Mouse (Mus musculus): ENCODE results near the gene Lrrn2.
"Not testable (repeated sequence)": the region's sequence is repeated elsewhere in the genome, so short reads cannot be mapped to it uniquely, and the experiment has no call there.

Lrrn2 gene

DNA sequence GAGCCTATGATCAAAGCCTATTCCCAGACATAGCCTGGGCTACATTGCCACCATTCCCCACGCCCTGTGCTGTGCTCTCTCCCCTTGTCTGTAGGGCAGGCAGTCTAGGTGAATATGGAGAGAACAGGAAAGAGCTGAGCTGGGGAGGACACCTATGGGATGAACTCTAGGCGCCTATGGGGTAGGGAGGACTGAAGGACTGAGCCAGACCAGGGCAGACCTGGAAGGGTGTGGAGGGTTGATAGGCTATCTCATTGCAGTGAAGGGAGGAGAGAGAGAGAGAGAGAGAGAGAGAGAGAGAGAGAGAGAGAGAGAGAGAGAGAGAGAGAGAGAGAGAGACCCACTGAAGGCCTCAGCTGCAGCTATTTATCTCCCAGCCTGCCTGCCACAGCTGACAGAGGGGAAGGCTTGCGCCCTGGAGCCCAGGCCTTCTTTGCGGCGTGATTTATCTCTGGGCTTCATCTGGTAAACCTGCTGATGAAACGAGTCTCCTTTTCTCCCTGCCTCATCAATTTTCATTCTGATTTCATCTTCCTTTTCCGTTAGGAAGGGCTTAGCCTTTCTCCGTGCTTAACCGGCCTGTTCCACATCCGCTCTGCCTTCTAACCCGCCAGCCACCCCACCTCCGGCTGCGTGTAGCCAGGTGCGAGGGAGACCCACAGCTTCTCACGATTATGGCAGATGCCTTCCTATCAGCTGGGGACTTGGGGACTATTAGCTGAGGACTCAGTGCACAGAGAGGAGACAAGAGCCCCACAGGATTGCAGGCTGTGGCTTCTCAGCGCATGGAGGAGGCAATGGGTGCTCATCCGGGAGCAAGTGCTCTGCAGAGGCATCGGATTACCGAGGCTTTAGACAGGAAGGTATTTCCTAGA is 48.2 kb downstream of the Lrrn2 start:
- DNase-seq (ENCODE audit: low read depth in 2 of 2, low spot score in 2 of 2) = no peak

DNA sequence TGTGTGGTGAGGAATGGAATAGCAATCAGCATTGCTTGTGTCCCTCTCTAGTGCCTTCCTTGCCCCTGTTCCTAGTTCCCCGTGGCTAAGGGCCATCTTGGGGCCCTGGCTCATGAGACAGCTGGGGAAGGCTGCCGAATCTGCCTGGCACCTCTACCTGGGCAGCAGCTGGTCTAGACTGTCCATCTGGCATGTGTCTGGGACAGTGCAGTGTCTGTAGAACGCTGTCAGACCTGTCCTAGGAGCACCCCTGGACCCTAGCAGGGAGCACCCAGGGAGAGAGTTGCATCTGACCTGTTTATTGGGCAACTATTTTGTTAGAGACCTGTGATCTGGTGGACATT is 48.8 kb downstream of the Lrrn2 start:
- DNase-seq (ENCODE audit: low read depth in 2 of 2, low spot score in 2 of 2) = no peak

DNA sequence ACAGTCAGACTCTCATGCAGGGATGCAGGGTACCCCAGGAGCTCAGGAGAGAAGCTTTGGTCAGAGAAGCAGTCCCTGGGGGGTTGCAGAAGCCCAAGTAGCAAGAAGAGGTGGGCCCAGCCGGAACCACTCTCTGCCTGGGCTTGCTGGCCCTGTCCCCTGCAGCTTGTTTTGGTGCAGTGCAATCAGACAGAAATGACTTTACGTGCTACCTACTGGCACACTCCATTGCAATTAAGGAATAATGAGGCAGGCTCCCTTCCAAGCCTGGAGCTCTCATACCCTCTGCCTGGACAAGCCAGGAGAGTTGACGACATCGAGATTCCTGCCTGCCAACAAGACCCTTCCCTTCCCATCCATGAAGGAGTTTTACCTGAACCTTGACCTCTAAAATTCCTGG is 50.2 kb downstream of the Lrrn2 start:
- DNase-seq (ENCODE audit: low read depth in 2 of 2, low spot score in 2 of 2) = no peak

DNA sequence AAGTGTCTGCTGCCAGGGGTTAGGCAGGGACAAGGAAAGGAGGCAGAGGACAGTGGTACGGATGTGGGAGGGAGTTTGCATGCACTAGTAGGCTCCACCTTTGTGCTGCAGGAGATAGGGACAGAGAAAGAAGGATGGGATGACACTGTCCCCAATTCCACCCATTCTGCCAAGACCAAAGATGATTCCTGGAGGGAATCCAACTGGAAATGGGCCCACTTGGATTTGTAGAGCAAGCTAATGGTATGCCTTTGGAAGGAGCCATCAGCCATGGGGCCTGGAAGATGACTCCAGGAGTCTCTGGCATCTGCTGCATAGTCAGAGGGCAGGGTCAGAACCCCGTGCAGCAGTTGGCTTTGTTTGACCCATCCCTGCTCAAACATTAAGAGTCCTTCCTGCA is 52.3 kb downstream of the Lrrn2 start:
- DNase-seq (ENCODE audit: low read depth in 2 of 2, low spot score in 2 of 2) = no peak

DNA sequence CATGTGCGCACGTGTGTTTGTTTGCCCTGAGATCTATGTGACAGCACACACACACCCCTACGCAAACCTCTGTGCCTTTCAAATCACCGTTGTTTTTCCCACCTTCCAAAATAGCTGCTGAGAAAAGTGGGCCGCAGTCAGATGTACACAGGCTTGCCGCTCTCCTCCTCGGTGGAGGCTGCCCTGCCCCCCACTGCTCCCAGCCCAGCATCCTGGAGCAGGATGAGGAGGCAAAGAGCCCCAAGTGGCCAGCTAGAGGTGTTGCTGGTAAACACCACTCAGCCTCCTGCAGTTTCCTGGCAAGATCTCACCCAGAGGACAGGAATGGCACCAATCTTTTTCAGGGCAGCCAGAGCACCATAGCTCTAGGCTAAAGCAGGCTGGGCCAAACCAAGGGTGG is 54.8 kb downstream of the Lrrn2 start:
- DNase-seq (ENCODE audit: low read depth in 2 of 2, low spot score in 2 of 2) = no peak

DNA sequence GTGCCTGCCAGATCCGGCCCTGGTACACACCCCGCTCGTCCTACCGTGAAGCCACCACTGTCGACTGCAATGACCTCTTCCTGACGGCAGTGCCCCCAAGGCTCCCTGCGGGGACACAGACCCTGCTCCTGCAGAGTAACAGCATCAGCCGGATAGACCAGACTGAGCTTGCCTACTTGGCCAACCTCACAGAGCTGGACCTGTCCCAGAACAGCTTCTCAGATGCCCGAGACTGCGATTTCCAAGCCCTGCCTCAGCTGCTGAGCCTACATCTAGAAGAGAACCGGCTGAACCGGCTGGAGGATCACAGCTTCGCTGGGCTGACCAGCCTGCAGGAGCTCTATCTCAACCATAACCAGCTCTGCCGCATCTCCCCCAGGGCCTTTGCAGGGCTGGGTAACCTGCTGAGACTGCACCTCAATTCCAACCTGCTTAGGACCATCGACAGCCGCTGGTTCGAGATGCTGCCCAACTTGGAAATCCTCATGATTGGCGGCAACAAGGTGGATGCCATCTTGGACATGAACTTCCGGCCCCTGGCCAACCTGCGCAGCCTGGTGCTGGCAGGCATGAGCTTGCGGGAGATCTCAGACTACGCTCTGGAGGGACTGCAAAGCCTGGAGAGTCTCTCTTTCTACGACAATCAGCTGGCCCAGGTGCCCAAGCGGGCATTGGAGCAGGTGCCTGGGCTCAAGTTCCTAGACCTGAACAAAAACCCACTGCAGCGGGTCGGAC is 57.4 kb downstream of the Lrrn2 start:
- no peak for DNase-seq (ENCODE audit: low read depth in 2 of 2, low spot score in 2 of 2)

DNA sequence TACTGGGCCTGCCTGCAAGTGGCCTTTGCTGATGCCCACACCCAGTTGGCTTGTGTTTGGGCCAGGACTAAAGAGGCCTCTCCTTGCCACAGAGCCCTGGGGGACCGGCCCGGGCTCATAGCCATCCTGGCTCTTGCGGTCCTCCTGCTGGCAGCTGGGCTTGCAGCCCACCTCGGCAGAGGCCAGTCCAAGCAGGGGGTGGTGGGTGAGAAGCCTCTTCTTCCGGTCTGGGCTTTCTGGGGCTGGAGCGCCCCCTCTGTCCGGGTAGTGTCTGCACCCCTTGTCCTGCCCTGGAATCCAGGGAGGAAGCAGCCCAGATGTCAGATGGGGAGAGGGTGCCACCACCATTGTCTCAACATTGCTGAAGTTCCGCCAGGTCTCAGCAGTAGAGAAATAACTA is 58.9 kb downstream of the Lrrn2 start:
- DNase-seq (ENCODE audit: low read depth in 2 of 2, low spot score in 2 of 2) = no peak

DNA sequence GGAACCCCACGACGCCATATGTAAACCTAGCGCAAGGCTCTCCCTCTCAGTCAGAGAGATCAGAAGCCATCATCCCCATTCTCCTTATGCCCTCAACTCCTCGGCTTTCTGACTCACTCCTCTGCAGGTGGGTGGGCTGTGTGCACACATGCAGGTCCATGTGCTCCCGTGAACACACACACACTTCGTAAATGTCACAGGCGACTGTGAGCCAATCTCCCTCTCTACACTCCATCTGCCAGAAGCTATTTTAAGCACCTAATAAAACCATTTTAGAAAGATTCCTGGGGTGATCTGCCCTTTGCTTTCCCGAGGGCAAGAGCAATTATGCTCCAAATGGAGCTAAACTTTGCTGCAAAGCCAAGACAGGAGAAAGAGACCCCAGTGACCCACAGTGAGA is 65.8 kb downstream of the Lrrn2 start:
- DNase-seq (ENCODE audit: low read depth in 2 of 2, low spot score in 2 of 2) = no peak

DNA sequence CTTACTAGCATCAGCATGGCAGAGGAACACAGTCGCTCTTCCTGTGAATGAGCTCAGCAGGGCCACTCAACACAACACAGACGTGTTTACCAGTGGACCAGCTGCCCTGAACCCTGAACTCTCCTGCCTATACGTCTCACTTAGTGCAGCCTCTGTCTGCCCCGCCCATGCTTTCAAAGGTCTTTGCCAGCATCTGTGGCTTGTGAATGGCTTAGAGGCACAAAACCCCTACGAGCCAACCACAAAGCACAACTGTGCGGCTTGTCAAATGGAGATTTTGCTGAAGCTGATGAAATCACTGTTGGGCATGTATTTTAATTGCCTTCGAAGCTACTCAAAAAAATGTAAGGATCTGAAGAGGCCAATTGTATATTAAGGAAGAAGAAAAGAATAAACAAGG is 67.7 kb downstream of the Lrrn2 start:
- DNase-seq (ENCODE audit: low read depth in 2 of 2, low spot score in 2 of 2) = no peak

DNA sequence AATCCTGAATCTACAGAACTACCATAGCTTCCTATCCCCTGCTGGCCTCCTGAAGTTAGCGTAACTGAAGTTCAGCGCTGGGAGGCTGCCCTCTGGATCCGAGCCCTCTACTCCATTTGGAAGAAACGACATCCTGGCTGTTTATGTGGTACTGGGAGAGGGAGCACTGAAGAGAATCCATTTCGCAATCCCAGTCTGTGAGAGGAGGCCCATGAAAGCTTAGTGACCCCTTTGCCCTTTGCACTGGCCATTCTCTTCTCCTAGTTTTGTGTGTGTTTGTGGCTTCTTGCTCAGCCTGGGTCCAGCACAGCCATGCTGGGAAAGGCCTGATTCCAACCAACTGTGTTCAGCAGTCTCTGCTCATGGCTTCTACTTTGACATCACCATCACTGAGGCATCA is 76.7 kb downstream of the Lrrn2 start:
- DNase-seq (ENCODE audit: low read depth in 2 of 2, low spot score in 2 of 2) = no peak

DNA sequence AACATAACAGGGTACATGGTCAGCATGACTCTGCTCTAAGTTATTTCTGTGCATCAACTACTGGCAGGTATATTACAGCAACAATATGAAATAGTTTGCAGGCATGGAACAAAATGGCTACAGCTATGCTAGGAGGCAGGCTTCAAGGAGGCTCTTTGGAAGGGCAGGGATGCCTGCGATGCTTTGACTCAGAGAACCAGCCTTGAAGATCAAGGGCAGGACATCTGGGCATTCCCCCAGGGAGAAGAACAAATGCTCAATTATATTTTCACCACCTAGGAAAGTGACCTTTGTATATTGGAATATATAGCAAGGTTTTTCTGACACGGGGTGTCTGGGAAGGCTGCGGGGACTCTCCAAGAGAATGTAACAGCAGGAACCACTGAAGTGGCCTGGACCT is 81.7 kb downstream of the Lrrn2 start:
- DNase-seq (ENCODE audit: low read depth in 2 of 2, low spot score in 2 of 2) = no peak

DNA sequence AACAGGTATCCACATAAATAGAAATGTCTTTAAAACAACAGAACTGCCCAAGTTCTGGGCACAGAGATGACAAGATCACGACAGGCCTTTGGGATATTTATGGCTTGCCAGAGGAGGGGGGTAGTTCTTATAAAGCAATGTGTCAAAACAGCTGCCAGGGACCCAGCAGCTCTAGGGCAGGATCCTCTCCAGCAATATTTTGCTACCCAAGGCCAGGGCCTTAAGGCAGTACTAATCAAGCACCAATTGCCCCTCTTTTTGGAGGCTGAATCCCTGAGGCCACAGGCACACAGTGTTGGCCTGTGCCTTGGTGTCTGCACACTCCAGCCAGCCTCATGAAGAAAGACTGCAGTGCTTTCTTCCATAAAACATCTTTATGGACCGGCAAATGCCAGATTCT is 84.0 kb downstream of the Lrrn2 start:
- no peak for DNase-seq (ENCODE audit: low read depth in 2 of 2, low spot score in 2 of 2)

DNA sequence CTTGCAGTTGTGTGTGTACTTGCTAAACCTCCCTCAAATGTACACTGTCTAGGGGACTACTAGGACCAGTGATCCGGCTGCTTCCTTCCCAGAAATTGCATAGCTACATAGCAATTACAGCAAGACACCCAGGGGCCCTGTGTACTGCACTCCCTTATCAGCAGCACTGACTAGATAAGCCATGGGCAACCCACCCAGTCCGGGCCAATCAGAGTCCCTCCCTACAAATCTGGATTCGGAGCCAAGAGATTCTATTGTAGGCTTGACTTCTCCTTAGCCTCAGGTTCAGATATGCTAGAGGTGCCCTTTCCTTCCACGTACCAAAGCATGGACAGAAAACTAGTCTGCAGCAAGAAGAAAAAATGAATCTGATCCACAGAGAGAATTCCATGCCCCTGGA is 84.6 kb downstream of the Lrrn2 start:
- no peak for DNase-seq (ENCODE audit: low read depth in 2 of 2, low spot score in 2 of 2)

DNA sequence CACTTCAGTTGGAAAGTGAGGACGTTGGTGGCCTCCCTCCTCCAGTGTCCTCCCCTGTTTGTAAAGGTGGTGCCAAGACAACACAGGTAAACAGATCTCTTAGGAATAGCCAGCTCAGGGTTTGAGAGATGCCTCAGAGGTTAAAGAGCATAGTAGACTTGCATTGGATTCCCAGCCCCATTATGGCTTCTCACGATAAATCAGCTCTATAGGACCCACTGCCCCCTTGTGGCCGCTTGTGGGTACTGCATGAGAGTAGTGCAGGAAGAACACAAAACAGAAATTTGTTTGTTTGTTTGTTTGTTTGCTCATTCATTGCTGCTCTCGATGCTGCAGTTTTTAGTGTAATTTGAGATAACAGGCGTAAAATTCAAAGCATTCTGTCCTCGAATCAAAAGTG is 88.6 kb downstream of the Lrrn2 start:
- peak; percentile 37 to 56 for DNase-seq (ENCODE audit: low read depth in 2 of 2, low spot score in 2 of 2)

DNA sequence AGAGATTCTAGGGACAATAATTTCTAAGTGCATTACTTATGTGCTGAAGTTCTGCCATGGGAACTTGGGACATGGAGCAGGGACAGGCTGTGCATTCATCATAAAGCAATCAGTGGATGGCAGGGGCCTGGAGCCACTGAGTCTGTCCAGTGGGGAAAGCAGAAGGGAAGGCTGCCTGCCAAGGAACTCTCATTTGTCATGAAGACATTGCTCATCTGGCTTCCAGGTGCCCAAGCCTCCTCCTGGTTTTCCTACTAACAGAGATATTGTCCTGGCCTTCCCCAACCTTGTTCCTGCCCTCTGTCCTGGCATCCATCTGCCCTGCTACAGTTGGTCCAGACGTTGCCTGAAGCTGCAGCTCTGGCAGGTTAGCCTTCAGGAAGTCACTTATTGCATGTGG is 97.3 kb downstream of the Lrrn2 start:
- DNase-seq (ENCODE audit: low read depth in 2 of 2, low spot score in 2 of 2) = no peak

DNA sequence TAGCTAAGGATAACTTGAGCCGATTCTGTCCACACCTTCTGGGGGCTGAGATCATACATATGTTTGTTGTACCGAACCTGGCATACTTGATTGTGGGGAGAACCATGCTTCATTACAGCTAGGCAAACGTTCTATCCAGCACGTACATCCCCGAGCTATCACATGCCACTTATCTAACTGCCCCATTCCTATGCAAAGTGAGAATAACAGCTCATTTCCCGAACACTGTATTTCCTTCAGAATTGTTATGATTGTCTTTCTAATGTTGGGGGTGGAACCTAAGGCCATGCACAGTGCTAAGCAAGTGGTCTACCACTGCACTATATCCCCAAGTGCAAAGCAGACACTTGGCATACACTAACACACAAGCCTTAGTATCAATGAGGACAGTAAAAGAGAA is 101.2 kb downstream of the Lrrn2 start:
- DNase-seq (ENCODE audit: low read depth in 2 of 2, low spot score in 2 of 2) = no peak

DNA sequence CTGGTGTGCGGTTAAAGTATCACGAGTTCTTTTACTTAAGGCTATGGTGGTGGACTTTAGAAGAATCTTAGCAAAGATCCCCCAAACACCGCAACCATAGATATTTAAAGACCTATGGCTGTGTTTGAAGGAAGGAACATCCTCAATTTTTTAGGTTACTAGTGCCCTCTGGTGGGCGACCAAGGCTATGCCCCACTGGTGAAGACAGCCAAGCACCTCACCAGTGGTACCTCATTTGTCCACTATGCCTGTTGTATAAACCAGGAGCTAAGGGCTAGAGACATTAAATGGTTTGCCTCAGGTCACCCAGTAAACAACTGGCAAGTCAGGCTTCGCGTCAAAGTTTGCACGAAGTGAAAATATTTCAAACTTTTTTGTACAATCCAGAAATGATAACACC is 102.7 kb downstream of the Lrrn2 start:
- peak; percentile 12 to 34 for DNase-seq (ENCODE audit: low read depth in 2 of 2, low spot score in 2 of 2)

DNA sequence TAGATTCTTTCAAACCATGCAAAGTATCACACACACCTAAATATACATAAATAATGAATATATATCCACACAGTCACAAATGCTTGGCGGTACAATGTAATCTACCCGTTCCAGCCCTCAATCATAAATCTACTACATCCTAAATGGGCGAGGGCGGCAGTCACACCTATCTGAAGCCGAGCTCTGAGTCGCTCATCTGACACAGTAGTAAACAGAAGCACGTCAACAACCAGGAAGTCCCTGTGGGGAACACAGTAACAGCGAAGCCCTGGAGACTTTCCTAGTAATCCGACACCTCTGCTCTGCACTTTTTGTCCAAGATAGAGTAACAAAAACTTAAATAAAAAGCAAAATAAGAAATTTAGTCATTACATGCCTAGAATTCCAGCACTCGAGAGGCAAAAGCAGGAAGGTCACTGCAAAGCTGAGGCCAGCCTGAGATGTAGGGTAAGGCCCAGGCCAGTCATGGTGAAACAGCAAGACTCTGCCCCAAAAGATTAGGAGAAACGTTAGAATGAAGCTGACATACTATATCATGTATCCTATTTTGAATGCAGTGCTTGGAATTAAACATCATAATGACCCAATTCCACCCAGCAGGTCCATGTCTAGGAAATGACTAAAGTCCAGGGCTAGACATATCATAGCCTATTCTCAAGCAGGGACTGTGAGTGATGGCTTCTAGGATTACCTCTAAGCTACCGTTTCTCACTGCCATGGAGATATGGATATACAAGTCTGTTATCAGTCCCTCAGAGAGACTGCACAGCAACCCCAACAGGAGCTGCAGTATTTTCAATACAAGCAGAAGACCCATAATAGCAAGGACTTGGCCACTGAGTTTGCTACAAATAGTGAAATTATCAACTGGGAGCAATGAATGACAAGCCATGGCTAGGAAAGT is 108.7 kb downstream of the Lrrn2 start:
- DNase-seq (ENCODE audit: low read depth in 2 of 2, low spot score in 2 of 2) = not testable (repeated sequence)
